Mouse (Mus musculus) fat pad, adult 2 months (tissue): ENCODE results near the gene Fgfr2.

Source experiments
- DNase-seq: peaks from one replicate; pipeline ENCODE4 v3.0.0-alpha.2; 2011; ENCODE audit warnings: low read depth, low spot score; ENCODE audit errors: extremely low read depth

The Fgfr2 gene

DNA sequence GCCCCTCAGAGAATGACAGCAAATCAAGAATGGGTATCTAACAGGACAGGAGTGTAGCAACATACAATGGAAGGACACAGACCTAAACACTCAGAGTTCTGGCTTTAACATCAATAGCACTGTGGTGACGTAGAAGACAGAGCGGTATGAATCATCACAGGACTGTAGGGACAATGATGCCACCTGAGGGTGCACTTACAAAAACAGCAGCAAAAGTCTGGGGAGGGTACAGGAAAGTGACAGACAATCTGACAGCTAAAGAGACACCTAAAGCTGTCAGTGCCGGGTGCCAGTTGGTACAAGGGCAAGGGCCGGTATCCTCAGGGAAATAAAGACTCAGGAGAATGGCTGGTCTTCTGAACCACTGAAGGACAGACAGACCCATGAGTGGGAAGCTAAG is 870.1 kb downstream of the Fgfr2 start:
- no peak for DNase-seq

DNA sequence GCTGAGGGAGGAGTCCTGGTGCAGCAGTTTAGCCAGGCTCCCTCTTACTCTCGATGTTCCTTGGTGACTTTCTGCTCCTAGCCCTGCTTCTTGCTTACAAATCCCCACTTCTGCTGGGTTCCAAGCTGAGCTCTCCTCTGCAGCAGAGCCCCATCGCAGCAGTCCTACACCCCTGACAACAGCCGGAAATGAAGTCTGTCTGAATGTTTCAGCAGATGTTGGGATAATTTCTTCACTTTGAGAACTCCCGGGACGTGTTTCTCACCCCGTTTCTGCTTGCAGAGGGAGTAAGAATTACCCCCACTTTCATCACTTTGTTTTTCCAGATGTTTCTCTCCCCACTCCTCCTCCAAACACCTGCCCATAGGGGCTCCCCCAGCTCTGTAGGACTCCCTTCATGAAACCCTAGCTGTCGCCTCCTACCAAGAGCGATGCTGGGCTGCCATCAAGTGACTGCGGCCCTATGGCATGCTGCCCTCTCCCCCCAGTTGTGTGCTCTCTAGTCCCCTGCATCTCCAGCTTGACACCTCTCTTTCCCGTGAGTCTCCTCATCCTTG is 873.5 kb downstream of the Fgfr2 start:
- DNase-seq: no peak

GRCm38 (mm10) chr7:132247567-132247966 is 875.6 kb downstream of the Fgfr2 start:
- no peak for DNase-seq

DNA sequence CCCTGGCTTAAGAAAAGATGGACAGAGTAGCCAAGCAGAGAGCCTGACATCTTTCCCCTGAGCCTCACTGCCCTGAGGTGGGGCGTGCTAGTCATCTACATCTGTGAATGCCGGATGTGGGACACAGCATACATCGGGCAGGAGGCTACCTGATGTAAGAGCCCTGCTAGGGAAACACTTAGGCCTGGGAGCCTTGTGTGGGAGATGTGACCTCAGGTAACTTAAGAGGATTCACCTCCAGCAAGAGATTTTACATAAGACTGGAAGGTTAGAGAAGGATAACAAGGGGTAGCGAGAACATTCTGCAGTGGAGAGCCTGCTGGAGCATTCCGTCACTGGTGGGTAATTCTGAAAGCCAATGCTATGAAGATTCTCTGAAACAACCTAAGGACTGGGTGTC is 876.1 kb downstream of the Fgfr2 start:
- no peak for DNase-seq

- DNase-seq: no peak
Observed at GRCm38 (mm10) chr7:132245730-132246129, 877.4 kb downstream of the Fgfr2 start.

DNA sequence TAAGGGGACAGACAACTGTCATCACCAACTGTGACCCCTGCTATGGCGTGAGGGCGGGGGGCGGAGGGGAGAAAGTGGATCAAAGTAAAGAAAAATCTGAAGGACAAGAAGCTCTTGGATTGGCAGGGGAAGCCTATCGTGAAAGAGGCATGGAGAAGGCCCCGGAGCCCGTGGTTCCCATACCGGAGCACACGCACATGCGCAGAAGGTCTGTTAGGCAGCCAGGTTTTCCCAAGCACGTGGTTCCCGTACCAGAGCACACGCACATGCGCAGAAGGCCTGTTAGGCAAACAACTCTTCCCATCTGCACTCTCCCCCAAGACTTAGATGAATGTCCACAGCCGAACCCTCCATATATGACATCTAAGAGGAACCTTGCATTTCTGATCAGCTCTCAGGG is 878.5 kb downstream of the Fgfr2 start:
- no peak for DNase-seq

DNA sequence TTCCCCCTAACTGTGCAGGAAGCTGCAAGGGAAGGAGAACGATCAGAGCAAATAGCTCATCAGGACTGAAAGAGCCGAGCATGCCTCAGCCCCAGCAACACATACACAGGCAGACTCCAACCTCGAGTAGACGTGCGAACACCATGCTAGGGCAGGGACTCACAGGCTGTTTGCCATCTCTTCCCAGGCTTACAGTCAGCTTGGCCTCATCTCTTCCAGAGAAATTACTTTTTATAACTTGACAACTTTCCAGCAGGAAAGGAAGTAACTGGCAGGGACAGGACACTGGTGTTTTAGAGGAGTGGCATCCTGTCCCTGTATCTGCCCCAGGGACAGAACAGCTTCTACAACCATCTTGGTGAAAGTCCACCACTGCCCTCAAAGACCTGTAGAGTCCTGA is 879.9 kb downstream of the Fgfr2 start:
- no peak for DNase-seq

- DNase-seq: no peak
Observed at GRCm38 (mm10) chr7:132242617-132243141, 880.5 kb downstream of the Fgfr2 start.

DNA sequence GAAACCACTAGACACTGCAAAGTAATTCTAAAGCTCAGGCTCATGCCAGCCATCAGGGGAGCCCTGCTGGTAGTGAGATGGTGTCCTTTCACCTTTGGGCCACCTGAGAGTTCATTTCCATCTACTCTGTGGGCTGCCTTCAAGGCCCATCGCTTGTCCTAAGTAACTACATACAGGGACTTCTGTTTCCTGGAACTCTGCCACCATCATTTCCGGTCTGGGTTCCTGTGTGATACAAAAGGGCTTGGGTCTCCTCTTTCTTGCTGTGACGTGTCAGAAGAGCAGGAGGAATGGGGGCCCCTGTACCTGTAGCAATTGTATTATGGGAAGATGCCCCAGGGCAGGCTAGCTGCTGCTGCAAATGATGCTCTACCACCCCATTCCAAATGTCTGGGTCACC is 884.2 kb downstream of the Fgfr2 start:
- no peak for DNase-seq

- no peak for DNase-seq
Observed at GRCm38 (mm10) chr7:132237191-132237590, 886.0 kb downstream of the Fgfr2 start.

- no peak for DNase-seq
Observed at GRCm38 (mm10) chr7:132236789-132237188, 886.4 kb downstream of the Fgfr2 start.

DNA sequence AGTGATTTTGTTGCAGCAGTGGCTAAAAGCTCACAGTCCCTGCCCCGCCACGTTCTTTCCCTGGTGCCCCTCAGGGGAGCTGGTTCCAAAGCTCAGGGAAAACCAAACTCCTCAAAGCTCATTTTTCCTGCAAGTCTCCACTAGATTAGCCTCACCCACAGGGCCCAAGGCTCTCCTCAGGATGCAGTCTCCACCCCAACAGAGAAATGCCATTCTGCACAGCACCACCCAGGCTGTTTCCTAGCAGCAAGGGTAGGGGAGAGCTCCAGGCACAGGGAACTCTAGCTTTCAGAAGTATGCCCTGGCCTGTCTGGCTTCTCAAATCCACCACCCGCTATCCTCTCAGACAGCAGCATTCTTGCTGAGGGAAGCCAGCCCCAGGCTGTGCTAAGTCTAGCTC is 888.9 kb downstream of the Fgfr2 start:
- DNase-seq: no peak

- DNase-seq: no peak
Observed at GRCm38 (mm10) chr7:132233732-132234131, 889.4 kb downstream of the Fgfr2 start.

GRCm38 (mm10) chr7:132232937-132233336 is 890.2 kb downstream of the Fgfr2 start:
- DNase-seq: no peak

DNA sequence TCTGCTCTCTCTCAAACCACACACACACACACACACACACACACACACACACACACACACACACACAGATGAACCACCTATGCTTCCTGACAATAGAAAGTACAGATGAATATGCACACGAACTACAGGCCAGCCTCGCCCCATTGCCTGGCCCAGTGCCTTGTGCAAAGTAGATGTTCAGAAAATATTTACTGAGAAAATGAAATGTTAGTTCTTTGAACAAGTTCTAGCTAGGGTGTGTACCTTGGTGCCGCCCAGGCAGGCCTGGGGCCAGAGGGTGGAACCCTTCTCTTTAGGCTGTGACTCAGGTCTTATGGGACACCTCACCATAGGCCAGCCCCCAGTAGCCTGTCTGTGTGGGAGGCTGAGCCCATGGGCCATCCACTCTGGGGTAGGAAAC is 891.7 kb downstream of the Fgfr2 start:
- no peak for DNase-seq

- no peak for DNase-seq
Observed at GRCm38 (mm10) chr7:132230961-132231360, 892.2 kb downstream of the Fgfr2 start.

DNA sequence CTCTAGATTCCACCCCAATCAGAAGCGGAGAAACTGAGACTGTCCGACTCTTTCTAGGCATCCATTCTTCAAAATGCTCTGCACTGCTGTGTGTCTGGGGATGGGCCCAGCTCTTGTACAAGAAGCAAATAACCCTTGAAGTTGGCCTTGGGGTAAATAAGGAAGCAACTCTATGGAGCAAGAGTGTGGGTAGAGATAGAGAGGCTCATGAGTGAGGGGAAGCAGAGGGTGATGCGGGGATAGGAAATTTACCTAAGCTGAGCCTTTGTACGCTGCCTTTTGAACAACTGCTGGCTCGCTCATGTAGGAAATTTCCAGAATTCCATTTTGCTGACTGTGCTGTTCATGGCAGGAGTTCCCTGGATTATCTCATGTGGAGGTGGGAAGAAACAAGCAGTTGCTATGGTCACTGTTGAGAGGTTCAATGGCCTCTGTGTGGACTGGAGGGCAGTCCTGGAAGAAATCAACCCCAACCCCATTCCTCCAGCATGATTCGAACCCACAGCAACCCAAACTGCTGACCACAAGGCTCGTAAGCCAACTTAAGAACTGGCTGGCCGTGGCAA is 896.0 kb downstream of the Fgfr2 start:
- DNase-seq: no peak

DNA sequence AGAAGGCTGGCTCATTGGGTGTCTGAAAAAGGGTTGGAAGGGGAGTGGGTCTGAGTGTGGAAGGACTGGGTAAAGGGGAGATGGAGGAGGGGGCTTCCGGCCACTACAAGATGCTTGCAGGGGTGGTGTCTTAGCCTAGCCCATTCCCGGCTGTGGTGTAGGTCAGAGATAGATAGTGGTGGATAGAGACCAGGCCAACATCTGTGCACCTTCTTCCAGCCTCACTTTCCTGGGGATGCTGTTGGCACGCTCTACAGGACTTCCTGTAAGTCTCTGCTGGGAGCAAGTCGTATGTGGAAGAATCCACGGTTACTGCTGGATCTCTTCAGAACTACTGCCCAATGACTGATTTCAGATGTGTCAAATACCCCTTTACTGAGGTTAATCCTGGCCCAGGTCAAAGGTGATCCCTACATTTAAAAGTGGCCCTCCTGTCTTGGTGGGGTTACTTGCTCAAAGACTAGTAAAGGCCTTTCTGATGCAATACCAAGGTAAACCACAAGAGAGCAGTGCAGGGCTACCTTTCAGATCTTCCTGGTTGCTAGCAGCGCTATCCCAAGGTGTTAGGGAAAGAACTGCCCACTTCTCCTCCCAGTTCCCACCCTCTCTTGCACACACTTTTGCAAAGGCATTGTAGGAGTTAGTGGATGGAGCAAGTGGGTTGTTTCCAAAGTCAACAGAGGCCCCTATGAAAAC is 896.6 kb downstream of the Fgfr2 start:
- DNase-seq: no peak

DNA sequence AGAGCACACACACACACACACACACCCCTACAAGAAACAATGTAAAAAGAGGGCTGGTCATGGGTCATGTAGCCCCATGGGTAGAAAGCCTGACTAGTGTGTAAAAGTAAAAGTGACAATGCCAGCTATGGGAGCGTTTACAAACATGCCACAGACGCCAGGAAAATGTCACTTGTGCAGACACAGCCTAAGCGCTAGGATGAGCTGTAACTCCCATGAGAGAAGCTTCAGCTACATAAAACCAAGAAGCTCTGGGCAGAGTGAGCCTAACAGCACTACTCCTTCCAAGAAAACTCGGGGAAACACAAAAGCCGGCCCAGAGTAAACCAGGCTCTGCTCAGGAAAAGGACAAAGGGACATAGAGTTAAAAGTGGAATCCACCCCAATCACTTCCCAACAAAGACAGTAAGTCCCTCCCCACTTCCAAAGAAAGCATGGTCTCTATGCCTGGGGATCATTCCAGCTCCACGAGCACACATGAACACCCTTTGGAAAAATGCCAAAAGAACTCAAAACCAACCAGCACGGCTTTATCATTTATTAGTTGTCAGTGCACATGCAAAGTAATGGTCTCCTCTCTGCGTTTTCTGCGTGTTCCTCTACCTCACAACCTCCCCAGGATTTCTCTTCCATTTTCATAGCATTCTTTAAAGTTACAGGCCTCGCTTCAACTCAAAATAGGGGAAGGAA is 899.6 kb downstream of the Fgfr2 start:
- DNase-seq: no peak

- DNase-seq: no peak
Observed at GRCm38 (mm10) chr7:132214031-132214430, 909.1 kb downstream of the Fgfr2 start.

- no peak for DNase-seq
Observed at GRCm38 (mm10) chr7:132213460-132213859, 909.7 kb downstream of the Fgfr2 start.
